Mouse (Mus musculus) kidney, postnatal 4 days (tissue): ENCODE data around the gene Gemin5.

Experiments
- DNase-seq, 2 experiments: peaks; one replicate each; pipeline ENCODE4 v3.0.0; 2021; ENCODE audit warnings: mixed read lengths in 2 of 2

The Gemin5 gene

DNA sequence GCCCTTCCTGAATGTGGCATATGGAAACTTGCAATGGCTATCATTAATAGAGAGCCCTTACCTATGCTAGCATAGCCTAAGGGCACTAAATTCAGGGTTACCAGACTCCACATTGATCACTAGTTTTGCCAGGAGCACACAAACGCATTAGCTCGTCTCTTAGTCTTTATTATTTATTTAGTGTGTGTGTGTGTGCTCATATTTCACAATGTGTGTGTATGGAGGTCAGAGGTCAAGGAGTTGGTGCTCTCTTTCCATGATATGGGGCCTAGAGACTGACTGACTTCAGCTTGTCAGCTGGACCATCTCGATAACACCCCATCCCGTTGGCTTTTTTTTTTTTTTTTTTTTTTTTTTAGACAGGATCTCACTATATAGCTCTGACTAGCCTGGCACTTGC is 1.3 kb upstream of the Gemin5 start:
- no peak for DNase-seq

DNA sequence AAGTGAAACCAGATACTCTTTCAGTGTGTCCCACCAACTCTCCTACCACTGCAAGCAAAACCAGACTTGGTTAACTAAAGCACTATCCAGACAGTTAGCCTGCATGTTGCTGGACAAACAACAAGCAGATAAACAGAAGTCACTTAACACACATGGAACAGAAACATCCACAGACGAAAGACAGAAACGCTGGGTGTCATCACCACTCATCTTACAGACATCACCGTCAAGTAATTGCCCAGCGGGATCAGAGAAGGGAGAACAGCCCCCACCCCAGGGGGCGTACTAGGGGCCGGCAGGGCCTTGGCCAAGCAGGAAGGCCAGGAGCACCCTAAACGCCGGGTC is 545 bp downstream of the Gemin5 start:
- DNase-seq = no peak

DNA sequence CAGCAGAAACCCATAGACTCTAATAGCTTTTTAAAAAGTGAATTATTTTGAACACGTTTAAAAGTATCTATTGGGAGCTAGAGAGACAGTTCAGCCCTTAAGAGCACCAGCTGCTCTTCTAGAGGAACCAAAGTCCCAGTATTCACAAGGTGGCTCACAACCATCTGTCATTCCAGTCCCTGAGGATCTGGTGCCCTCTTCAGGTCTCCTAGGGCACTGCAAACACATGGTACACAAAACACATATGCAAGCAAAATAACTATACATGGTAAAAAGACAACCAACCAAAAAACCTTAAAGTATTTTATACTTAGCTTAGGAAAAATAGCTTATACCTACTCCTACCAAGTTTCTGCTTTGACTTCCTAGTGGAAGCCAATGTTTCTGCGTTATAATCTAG is 3.3 kb downstream of the Gemin5 start:
- DNase-seq = no peak

DNA sequence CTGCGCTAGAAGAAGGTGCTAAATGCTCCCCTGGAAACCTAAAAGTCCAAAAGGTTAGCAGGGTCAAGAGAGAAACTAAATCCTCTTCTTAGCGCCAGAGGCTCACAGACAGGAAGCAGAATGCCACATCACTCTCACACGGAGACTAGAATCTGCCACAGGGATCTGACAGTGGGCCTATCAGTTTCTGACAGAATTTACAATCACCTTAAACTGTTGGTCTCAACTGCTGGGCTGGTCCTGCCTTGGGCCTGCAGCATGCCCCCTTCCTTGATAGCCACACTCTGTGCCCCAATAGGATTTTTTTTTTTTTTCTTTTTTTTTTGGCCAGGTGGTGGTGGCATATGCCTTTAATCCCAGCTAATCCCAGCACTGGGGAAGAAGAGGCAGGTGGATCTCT is 11.5 kb downstream of the Gemin5 start:
- no peak for DNase-seq

DNA sequence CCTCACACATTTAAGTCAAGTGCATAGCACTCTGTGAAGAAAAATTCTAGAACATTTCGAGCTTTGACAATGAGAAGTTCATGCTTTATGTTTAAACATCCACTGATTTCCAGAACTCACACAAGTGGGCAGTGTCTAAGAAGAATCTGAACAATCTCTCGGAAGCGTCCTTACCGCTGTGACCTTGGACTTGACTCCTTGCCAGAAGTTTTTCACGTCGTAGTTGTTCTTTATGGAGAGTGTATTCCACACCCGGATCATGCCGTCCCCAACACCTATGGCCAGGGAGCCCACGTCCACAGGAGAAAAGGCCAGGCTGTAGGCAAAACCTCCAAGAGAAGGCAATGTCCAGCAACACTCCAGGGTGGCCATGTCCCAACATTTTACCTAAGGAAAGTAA is 12.9 kb downstream of the Gemin5 start:
- no peak for DNase-seq

DNA sequence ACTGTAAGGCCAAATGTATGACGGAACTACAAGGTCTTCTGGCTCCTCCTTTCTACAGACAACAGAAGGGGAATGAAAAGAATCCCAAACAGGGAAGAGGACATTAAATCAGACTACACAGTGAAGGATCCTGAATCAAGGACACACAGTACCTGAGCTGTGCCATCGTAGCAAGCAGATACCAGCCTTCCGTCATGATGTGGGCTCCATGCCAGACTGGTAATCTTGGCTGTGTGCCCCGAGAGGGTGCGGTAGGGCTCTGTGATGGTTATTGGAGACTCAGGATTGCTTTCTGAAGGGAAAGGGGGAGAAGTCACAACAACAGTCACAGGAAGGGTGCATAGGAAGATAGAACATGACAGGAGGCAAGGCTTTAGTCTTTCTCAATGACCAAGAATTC is 22.1 kb downstream of the Gemin5 start:
- DNase-seq = no peak

DNA sequence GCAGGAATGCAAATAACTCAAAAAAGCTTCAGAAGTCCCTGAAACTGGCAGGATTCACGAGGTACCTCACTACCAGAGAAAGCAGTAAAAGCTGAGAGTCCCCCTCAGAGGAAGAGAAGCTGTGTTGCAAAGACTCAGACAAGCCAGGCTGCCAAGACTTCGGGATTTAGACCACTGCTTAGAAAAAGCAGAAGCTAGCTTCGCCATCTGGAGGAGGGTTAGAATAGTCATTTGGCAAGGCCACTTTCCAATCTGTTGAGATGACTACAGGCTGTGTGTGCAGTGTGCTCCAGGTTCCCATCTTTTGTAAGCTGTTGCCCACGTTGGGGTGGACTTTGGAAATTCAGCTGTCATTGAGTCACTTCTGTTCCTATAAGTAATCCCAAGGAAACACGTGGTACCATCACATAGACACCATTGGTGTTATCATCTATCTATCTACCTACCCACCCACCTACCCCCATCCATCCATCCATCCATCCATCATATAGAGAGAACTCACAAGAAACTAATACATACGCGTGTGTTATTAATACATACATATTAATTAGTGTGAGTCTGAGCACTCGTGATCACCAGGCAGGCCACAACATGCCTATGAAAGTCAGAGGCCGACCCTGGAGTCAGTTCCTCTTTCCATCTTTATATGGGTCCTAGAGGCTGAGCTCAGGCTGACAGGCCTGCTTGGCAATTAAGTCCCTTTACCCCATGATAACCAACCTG is 24.5 kb downstream of the Gemin5 start:
- no peak for DNase-seq

DNA sequence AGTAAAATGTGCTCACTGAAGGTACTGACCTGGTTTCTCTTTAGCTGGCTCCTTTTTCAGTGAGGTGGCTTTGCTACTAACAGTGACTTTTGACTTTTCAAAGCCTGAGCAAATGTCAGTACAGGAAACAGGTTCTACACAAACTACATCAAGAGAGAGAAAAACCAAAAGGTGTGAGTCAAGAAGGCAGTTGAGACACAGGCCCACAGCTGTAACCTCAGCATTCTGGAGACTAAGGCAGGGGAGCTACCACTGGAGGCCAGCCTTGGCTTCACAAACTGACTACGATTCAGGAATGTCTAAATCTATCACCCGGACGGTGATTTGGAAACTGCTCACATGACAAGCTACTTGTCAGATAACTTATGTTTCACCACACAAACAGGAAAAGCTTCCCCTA is 28.9 kb downstream of the Gemin5 start:
- DNase-seq = no peak

DNA sequence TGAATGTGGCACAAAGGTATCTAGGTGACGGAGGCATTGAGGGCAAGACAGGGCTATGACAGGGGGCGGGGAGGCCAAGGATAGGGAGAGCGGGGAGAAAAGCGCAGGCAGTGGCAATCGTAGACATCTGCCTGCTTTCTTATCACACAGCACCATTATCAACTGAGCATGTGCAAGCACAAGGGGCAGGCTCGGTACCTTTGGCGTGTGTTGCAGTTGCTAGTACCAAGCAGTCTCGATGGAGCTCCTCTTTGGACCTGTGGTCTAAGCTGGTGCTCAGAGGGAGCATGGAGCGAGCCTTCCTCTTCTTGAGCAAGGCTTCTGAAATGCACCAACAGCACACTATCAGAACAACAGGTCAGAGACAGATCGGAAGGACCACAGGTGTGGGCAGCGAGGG is 29.5 kb downstream of the Gemin5 start:
- no peak for DNase-seq

DNA sequence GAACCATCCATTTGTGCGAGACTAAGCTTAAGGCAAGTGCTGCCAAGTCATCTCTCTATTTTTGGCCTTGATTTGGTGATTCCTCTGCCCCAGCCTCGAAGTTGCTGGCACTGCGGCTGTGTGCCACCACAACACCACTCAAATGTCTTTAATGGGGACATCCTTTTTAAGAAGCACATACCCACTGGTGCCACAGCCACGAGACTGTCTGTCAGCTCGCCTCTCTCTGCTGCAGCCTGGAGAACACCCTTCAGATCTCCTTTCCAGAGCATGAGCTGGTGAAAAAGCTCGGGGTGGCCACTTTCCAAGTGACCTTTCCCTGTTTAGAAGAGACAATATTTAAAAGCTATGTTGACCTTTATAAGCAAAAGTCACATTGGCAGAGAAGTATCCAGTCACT is 31.7 kb downstream of the Gemin5 start:
- no peak for DNase-seq

DNA sequence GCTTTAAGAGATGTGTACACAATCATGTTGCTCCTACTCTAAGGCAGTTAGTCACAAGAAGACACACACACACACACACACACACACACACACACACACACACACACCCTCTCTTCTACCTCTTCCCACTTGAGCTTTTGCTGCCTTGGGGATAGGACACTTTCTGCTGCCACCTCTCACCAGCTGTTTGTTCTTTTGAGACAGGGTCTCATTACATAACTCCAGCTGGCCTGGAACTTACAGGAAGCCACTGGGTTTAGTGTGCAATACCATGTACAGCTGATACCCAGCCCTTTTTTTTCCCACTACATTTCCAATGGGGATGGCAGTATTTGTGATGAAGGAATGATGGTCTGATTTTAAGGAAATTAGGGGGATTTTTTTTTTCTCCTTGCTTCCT is 33.0 kb downstream of the Gemin5 start:
- DNase-seq = no peak

DNA sequence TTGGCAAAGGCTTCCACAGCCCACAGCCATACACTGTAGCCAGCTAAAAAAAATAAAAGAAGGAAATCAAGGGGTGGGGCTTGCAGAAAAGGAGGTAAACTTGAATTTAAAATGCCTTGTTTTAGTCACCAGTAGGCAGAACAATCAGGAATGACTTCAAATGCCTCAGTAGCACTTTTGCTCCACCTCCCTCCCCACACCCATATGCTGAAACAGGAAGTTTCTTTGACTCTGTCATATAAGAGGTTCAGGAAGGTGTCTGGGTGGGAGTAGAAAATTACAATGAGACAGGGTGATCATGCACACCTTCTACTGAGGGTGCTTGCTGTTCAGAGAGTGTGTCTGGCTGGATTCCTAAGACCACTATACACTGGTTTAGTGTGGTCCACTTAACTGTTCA is 33.5 kb downstream of the Gemin5 start:
- no peak for DNase-seq

DNA sequence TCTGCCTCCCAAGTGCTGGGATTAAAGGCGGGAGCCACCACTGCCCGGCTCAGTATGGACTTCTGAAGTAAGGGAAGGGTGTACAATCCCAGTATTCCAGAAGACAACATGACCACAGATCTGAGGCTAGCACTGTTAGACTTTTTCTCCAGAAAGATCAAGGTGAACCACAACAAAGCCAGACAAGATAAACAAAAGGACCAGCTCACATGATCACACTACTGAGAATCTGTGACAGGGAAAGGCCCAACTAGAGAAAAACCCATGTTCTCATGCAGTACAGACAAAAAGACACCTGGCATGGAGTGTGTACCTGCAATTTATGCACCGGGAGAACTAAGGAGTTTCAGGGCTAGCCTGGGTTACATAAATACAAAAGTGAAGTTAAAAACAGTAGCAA is 36.3 kb downstream of the Gemin5 start:
- DNase-seq = no peak

DNA sequence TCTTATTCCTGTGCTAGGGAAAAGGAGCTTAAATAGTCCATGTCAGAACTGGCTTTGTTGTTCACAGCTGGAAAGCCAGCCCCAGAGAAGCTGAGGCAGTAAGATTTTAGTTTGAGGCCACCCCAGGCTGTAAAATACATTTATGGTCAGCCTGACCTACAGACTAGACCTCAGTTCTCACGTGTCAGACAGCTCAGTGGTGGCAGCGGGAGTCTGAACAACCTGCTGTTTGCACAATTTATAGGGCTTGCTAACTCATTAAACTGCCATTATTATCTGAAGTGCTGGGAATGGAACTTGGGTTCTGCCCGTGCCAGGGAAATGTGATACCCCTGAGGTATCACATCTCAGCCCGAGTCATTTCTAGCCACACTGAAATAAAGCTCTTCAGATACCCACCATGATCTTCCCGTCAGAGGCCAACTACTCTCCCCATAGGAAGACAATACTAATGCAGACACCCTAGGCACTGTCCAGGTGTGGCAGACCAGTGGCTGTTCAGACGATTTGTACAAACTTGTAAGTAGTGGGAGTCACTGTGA is 39.0 kb downstream of the Gemin5 start:
- no peak for DNase-seq

DNA sequence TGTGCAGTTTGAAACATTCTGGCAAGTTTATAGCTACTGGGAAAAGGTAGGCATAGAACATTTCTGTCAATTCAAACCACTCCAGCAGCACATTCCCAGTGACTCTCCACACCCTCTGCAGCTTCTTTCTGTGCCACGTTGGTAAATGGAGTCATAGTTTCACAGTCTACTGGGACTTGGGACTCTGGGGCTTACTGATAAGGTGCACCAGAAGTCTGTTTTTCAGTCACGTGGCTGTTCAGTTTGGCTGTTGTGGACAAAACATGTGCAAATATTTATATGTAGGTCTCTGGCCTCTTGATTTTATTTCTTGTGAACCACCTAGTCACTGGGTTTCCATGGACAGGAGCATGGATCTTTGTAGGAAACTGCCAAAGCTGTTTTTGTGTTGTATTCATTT is 40.8 kb downstream of the Gemin5 start:
- DNase-seq = no peak

DNA sequence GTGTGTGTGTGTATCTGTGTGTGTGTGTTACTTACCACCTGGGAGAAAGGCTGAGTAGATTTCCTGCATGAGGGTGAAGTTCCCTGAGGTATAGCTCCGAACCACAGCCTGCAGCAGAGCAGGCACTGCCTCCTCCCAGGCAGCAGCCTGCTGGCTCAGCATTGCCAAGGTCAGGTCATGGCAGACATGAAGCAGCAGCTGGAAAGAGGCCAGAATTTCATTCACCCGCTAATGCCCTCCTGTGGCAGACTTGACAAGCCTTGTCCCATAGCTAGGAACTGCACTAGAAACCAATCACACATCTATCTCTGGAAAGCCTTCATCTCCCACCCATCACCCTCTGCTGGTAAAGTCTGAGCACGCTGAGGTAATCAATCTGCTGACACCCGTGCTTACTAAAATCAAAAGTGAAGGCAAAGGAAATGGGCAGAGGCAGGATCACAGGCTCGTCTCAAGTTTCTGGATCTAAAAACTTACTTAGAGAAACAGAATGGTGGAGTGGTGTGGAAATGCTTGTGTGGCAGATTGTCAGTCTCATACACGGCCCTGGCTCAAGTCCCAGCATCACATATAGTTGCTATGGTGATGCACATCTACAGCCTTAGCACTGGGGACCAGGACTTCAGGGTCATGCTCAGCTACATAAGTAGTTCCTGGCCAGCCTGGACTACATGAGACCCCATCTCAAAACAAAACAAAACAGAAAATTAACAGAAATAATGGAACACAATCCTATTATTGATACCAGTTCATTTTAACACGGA is 41.8 kb downstream of the Gemin5 start:
- peak; percentile 68 to 80 for DNase-seq

DNA sequence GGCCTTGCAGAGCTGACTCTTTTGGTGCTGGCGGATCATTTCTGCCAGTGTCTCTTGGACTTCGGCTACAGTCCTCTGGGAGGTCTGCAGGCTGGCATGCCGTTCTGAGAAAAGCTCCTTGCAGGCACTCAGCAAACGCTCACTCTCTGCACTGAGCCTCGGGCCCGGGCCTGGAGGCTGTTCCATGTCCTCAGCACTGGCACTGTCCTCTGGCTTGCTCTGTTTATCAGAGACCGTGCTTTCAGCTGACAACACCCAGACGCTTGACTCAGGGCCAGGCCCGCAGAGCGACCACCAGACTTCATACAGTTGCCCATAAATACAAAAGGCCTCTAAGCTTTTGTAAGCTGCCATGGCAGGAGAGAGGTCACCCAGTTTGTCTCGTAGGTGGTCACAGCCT is 43.3 kb downstream of the Gemin5 start:
- no peak for DNase-seq

DNA sequence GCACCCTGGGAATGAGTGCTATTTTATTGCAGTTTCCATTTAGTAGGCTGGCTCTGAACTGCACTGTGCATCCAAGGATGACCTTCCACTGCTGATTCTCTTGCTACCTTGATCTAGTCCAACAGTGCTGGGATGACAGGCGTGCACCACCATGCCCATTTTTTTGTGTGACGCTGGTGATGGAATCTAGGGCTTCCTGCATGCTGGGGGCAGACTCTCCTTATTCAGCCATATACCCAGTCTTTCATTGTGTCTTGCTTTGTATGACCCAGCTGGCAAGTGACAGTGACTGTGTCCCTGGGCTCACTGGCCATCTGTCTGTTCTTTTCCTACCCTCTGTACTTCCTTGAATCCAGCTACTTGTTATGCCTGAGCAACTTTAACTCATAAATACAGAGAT is 44.6 kb downstream of the Gemin5 start:
- DNase-seq = no peak

DNA sequence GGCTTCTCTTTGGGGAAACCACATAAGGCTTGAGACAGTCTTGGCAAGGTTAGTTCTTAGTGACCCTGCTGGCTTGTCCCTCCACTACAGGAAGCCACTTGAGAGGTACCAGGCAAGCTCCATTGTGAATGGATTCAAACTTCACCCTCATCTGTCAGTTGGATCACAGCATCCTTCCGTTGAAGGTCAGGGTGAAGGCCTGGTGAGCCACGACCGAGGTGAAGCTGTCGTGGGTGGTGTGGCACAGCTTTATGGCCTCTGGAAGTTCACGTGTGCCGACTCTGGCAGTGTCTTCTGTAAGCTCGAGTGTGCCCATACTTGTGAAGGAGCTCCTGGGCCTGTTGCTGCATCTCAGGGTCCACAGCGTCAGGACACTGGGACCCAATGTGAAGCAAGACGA is 47.0 kb downstream of the Gemin5 start:
- DNase-seq = no peak

DNA sequence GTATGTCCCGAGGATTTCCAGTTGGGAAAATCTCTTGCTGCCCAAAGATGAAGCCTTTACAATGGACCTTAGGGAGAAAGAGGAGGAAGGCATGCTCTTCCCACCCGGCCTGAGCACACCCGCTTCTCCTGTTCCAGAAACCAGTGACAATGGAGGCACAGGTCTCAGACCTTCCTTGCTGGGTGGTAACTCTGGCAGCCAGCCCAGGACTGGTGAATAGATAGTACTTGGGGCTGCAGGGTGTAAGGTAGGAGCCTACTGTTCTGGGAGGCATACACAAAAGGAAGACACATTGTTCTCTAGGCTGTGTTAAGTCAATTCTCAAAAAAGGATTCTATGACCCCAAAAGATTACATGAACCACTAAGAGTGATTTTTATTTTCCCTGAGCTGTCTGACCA is 47.7 kb downstream of the Gemin5 start:
- DNase-seq = no peak

DNA sequence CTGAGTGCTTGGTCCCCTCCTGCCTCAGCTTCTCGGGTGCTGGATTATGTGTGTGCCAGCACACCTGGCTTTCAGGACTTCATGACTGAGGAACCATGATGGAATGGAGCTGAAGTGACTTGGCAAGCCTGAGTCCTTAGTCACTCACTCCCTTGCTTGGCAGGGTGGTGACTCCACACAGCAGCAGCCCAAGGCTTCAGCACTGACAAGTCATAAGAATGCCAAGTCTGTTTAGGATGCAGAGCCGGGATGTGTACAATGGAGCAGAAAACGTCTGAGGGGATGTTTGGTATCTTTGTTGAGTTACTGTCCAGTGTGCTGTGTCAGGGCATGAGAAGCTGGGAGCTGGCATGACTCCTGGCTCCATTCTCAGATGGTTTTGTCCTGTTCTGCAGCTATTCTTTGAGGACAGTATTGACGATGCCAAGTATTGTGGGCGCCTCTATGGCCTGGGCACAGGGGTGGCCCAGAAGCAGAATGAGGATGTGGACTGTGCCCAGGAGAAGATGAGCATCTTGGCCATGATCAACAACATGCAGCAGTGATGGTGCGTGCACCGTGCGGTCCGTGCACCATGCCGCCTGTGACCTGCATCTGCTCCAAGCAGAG is 51.2 kb downstream of the Gemin5 start:
- DNase-seq = no peak

DNA sequence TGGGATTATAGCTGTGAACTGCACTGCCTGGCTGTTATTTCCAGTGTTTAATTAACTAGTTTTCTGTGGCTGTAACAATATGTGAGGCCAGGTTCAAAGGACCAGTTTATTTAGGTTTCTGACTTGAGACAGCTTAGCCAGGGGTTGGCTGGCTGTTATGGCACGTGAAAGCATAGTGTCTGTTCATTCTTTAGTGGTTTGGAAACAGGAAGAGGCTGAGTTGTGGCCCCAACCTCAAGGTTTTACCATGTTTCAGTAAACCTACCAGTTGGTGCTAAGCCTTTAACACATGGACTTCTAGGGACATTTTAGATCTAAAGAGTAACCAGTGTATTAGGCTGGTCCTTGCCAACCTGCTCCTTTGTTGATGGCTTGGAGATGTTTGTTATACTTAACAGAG is 51.8 kb downstream of the Gemin5 start:
- no peak for DNase-seq

DNA sequence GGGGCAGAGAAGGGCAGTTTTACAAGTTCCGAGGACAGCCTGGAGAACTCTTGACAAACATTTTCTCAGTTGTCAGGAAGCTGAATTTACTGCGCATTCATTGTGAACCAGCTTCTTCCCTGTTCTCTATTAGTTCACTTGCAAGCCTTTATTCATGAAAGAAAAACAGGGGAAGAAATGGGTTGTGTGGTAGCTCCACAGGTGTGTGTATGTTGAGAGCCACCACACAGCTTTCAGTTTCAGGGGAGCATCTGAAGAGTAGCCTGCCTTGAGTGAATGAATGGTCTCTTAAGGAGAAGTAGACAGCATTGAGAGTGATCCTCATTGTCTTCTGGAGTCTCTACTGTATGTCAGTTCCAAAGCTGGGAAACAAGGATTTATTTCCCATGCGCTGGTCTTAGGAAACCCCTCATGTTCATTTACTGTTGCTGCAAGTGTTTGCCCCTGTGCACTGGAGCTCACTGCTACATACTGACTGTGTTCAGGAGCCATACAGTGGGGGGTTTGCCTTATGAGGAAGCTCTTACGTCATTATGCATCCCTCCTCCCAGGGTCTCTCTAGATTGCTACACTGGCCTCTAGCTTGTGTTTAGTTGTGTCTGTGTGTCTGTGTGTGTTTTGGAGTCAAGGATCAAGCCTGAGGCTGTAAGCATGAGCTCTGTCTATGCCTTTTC is 60.5 kb downstream of the Gemin5 start:
- DNase-seq = no peak

DNA sequence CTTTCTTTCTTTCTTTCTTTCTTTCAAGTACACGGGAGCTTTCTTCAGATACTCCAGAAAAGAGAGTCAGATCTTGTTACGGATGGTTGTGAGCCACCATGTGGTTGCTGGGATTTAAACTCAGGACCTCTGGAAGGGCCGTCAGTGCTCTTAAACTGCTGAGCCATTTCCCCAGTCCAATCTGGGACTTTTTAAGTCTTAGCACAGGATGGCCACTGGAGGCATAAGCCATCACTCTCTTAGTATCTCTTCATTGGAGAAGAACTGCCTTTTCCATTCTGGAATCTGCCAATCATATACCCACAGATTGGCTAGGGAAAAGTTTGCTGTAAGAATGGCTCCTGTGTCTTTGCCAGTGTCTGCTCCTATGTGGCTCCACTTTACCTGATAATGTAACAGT is 61.3 kb downstream of the Gemin5 start:
- DNase-seq = no peak
